Mouse (Mus musculus) limb, embryonic 11.5 days (tissue): ENCODE measurements around the gene Hist1h2aa. TPM values are rescaled to one million over a fixed set of nuclear protein-coding genes. Genes with fewer than 3 reads are reported as not detected.

Experiments
- ATAC-seq: fragments of 200-750 bp; cut with Nextera tagmentation; 2 replicates; pipeline ENCODE4 v1.8.0; 2017; ENCODE audit warnings: low read depth; ENCODE audit not compliant: insufficient number of reproducible peaks, low FRiP score, low TSS enrichment
- DNase-seq: peaks from one replicate; pipeline ENCODE4 v3.0.0-alpha.2; 2015; ENCODE audit warnings: low spot score
- H3K27ac ChIP-seq: fragments of 300-500 bp; sonication (generic); replicated peaks from 2 replicates; pipeline ENCODE4 v1.5.1; 2014; ENCODE audit warnings: low read depth, mild to moderate bottlenecking, low read length
- H3K27me3 ChIP-seq: fragments of 300-500 bp; sonication (generic); 2 replicates; pipeline ENCODE4 v1.6.1; 2014; ENCODE audit warnings: mild to moderate bottlenecking, low read length, mixed read lengths; ENCODE audit not compliant: control insufficient read depth, insufficient read depth
- H3K36me3 ChIP-seq: fragments of 300-500 bp; sonication (generic); 2 replicates; pipeline ENCODE4 v1.6.1; 2014; ENCODE audit warnings: mild to moderate bottlenecking, low read length, moderate library complexity, mixed read lengths; ENCODE audit not compliant: control insufficient read depth, insufficient read depth
- H3K4me1 ChIP-seq: fragments of 300-500 bp; sonication (generic); 2 replicates; pipeline ENCODE4 v1.6.1; 2014; ENCODE audit warnings: low read length, mixed read lengths; ENCODE audit not compliant: control insufficient read depth, insufficient read depth
- H3K4me2 ChIP-seq: fragments of 300-500 bp; sonication (generic); 2 replicates; pipeline ENCODE4 v1.6.1; 2014; ENCODE audit warnings: low read depth, mild to moderate bottlenecking, moderate library complexity; ENCODE audit not compliant: severe bottlenecking
- H3K4me3 ChIP-seq: fragments of 300-500 bp; sonication (generic); 2 replicates; pipeline ENCODE4 v1.5.1; 2014; ENCODE audit warnings: low read depth, low read length
- H3K9ac ChIP-seq: fragments of 300-500 bp; sonication (generic); 2 replicates; pipeline ENCODE4 v1.6.1; 2014; ENCODE audit warnings: mild to moderate bottlenecking, low read length
- H3K9me3 ChIP-seq: fragments of 300-500 bp; sonication (generic); 2 replicates; pipeline ENCODE4 v1.6.1; 2016; ENCODE audit warnings: low read length; ENCODE audit not compliant: control insufficient read depth
- WGBS: fragments of 180-500 bp; shearing (Covaris S2); extraction: QIAGEN DNeasy Blood & Tissue Kit; methylation state at CpG from one replicate; pipeline ENCODE4 v1.1.7; 2014; 5-methylcytosine and 5-hydroxymethylcytosine counted together
- polyA plus RNA-seq: library from polyadenylated mRNA; unstranded; fragments of >200 nt; fragmentation: Nextera tagmentation; extraction: Ambion mirVana; gene quantifications from 2 replicates; pipeline ENCODE4 v1.2.1, GENCODE M21; 2014

Hist1h2aa gene
- polyA plus RNA-seq, 1 experiment from 2014 or later, result not detected

GRCm38 (mm10) chr13:23930461-23930860 lies 3.8 kb upstream of the Hist1h2aa start:
- ATAC-seq (no peak), DNase-seq (no peak)
- Histone ChIP-seq H3K4me2 (no peak overlapping the region), H3K9ac (no peak overlapping the region), H3K4me3 (no peak overlapping the region), H3K36me3 (no peaks in the 10 kb centered on the region), H3K27me3 (no peaks in the 10 kb centered on the region), H3K27ac (no peak overlapping the region; the same call in 1 of the 2 replicates), H3K4me1 (no peaks in the 10 kb centered on the region), H3K9me3 (no peaks in the 10 kb centered on the region)
- 90% methylated on average over 9 of the region's 9 CpGs for WGBS

GRCm38 (mm10) chr13:23930904-23931303 lies 3.4 kb upstream of the Hist1h2aa start:
- Histone ChIP-seq H3K4me2 (no peak overlapping the region), H3K4me1 (no peaks in the 10 kb centered on the region)

GRCm38 (mm10) chr13:23933421-23934210 lies 646 bp upstream of the Hist1h2aa start, which contains the start of gene Hist1h2ba:
Gene Hist1h2ba, minus strand, starts transcription at chr13:23934156.
- 89% methylated on average over 33 of the region's 39 CpGs for WGBS
- no peak within 1 kb of the TSS for H3K4me2 ChIP-seq

More at GRCm38 (mm10) chr13:23930904-23931303, 3.4 kb upstream of the Hist1h2aa start:
- no peaks in the 10 kb centered on the region for H3K36me3 ChIP-seq
- H3K9me3 ChIP-seq, result no peaks in the 10 kb centered on the region
- no peak overlapping the region for H3K4me3 ChIP-seq
- H3K27ac ChIP-seq, result no peak overlapping the region; the same call in 1 of the 2 replicates
- H3K27me3 ChIP-seq, result no peaks in the 10 kb centered on the region
- ATAC-seq (peak; percentile 57), DNase-seq (peak; percentile 47)
- WGBS, result 39% methylated on average over 11 of the region's 11 CpGs
- H3K9ac ChIP-seq, result no peak overlapping the region

GRCm38 (mm10) chr13:23938699-23939098 lies 4.4 kb downstream of the Hist1h2aa start:
- no peak overlapping the region for H3K27ac ChIP-seq
- no peak overlapping the region for H3K4me3 ChIP-seq
- no peak overlapping the region for H3K4me2 ChIP-seq
- no peaks in the 10 kb centered on the region for H3K27me3 ChIP-seq
- ATAC-seq (no peak), DNase-seq (no peak)
- 91% methylated on average over 1 of the region's 1 CpGs for WGBS
- no peaks in the 10 kb centered on the region for H3K9me3 ChIP-seq
- H3K4me1 ChIP-seq, result no peaks in the 10 kb centered on the region
- no peak overlapping the region for H3K9ac ChIP-seq
- no peaks in the 10 kb centered on the region for H3K36me3 ChIP-seq

More at GRCm38 (mm10) chr13:23933421-23934210, 646 bp upstream of the Hist1h2aa start, which contains the start of gene Hist1h2ba:
- H3K36me3 ChIP-seq, result no peaks in the 10 kb centered on the region
- no peak within 1 kb of the TSS for H3K9ac ChIP-seq
- no peak within 1 kb of the TSS for H3K27ac ChIP-seq
- no peaks in the 10 kb centered on the region for H3K4me1 ChIP-seq
- no peaks in the 10 kb centered on the region for H3K9me3 ChIP-seq
- DNase-seq (no peak), ATAC-seq (no peak)
- no peak within 1 kb of the TSS for H3K4me3 ChIP-seq
- no peaks in the 10 kb centered on the region for H3K27me3 ChIP-seq

GRCm38 (mm10) chr13:23940291-23940690 lies 6.0 kb downstream of the Hist1h2aa start:
- Histone ChIP-seq H3K9ac (no peak overlapping the region), H3K4me3 (no peak overlapping the region), H3K9me3 (no peaks in the 10 kb centered on the region), H3K27me3 (no peaks in the 10 kb centered on the region), H3K4me2 (no peak overlapping the region), H3K27ac (no peak overlapping the region), H3K4me1 (no peaks in the 10 kb centered on the region), H3K36me3 (no peaks in the 10 kb centered on the region)
- ATAC-seq, result no peak
- WGBS, result 70% methylated on average over 6 of the region's 6 CpGs
- no peak for DNase-seq

- no peaks in the 10 kb centered on the region for H3K36me3 ChIP-seq
- no peak overlapping the region for H3K4me2 ChIP-seq
- no peak for DNase-seq
- no peak overlapping the region for H3K9ac ChIP-seq
- H3K4me1 ChIP-seq, result peaks cover 10% of the 10 kb centered on the region; the same call in 1 of the 2 replicates
- no peaks in the 10 kb centered on the region for H3K27me3 ChIP-seq
- no peak for ATAC-seq
- H3K9me3 ChIP-seq, result no peaks in the 10 kb centered on the region
- H3K4me3 ChIP-seq, result no peak overlapping the region
- H3K27ac ChIP-seq, result no peak overlapping the region
- WGBS, result 46% methylated on average over 2 of the region's 2 CpGs
These were observed 8.6 kb downstream of the Hist1h2aa start for GRCm38 (mm10) chr13:23942861-23943260.

GRCm38 (mm10) chr13:23946254-23946653 lies 12.0 kb downstream of the Hist1h2aa start:
- WGBS, result 11% methylated on average over 2 of the region's 2 CpGs
- H3K4me3 ChIP-seq, result no peak overlapping the region
- DNase-seq (no peak), ATAC-seq (no peak)
- peaks cover 18% of the 10 kb centered on the region; the same call in 1 of the 2 replicates for H3K4me1 ChIP-seq
- no peaks in the 10 kb centered on the region for H3K27me3 ChIP-seq
- no peak overlapping the region for H3K9ac ChIP-seq
- H3K9me3 ChIP-seq, result no peaks in the 10 kb centered on the region
- no peaks in the 10 kb centered on the region for H3K36me3 ChIP-seq
- H3K27ac ChIP-seq, result no peak overlapping the region
- no peak overlapping the region for H3K4me2 ChIP-seq

GRCm38 (mm10) chr13:23949484-23950246 lies 15.4 kb downstream of the Hist1h2aa start:
- no peak overlapping the region for H3K27ac ChIP-seq

More at GRCm38 (mm10) chr13:23949484-23950246, 15.4 kb downstream of the Hist1h2aa start:
- ATAC-seq (no peak), DNase-seq (peak; percentile 33)
- H3K36me3 ChIP-seq, result no peaks in the 10 kb centered on the region
- H3K9me3 ChIP-seq, result no peaks in the 10 kb centered on the region
- no peak overlapping the region for H3K4me2 ChIP-seq
- H3K4me3 ChIP-seq, result no peak overlapping the region
- WGBS, result 55% methylated on average over 14 of the region's 14 CpGs
- H3K4me1 ChIP-seq, result peaks cover 18% of the 10 kb centered on the region; the same call in 1 of the 2 replicates
- H3K27me3 ChIP-seq, result no peaks in the 10 kb centered on the region
- H3K9ac ChIP-seq, result no peak overlapping the region
